Mouse (Mus musculus) erythroblast, embryonic 14.5 days (primary cell): ENCODE measurements at regions not wholly inside any gene's neighbourhood (a gene's known extent, or its start where the extent isn't known, plus 50 kb on each side); places are given as distances from the start of the nearest gene placed in this dataset.

Source experiments
- GATA1 ChIP-seq: IDR thresholded peaks from 2 replicates; pipeline ENCODE4 v1.6.1; 2012; ENCODE audit warnings: low read length, inconsistent platforms, mixed read lengths
- TAL1 ChIP-seq: IDR thresholded peaks from 3 replicates; pipeline ENCODE4 v1.6.1; 2012; ENCODE audit warnings: low read length, inconsistent platforms, mixed read lengths

GRCm38 (mm10) chr4:8968741-8969140, 729.9 kb upstream of the Car8 start:
- no peak for TF ChIP-seq TAL1
- TF ChIP-seq GATA1, result no peak
